Mouse (Mus musculus): ENCODE results near the gene Naip6.
"Not testable (repeated sequence)": the region's sequence is repeated elsewhere in the genome, so short reads cannot be mapped to it uniquely, and the experiment has no call there.

The Naip6 gene

GRCm38 (mm10) chr13:100317256-100317893, at the start of gene Naip6:
Naip6 (minus strand) TSS chr13:100317674.
- not testable (repeated sequence) for DNase-seq (ENCODE audit: low spot score in 2 of 2)

GRCm38 (mm10) chr13:100352315-100352714, 34.8 kb upstream of the Naip6 start:
- DNase-seq (ENCODE audit: low spot score in 2 of 2) = not testable (repeated sequence)

GRCm38 (mm10) chr13:100349510-100350173, 32.2 kb upstream of the Naip6 start:
- not testable (repeated sequence) for DNase-seq (ENCODE audit: low spot score in 2 of 2)

- DNase-seq (ENCODE audit: low spot score in 2 of 2) = no peak
These were observed 24.3 kb upstream of the Naip6 start for GRCm38 (mm10) chr13:100341822-100342221.

GRCm38 (mm10) chr13:100331728-100332127, 14.3 kb upstream of the Naip6 start:
- DNase-seq (ENCODE audit: low spot score in 2 of 2) = not testable (repeated sequence)

- DNase-seq (ENCODE audit: low spot score in 2 of 2) = not testable (repeated sequence)
These were observed 11.4 kb upstream of the Naip6 start for GRCm38 (mm10) chr13:100328899-100329298.

GRCm38 (mm10) chr13:100328029-100328428, 10.6 kb upstream of the Naip6 start:
- DNase-seq (ENCODE audit: low spot score in 2 of 2) = not testable (repeated sequence)

- not testable (repeated sequence) for DNase-seq (ENCODE audit: low spot score in 2 of 2)
These were observed 4.9 kb upstream of the Naip6 start for GRCm38 (mm10) chr13:100322266-100322837.

GRCm38 (mm10) chr13:100284611-100285010, 32.9 kb downstream of the Naip6 start:
- no peak for DNase-seq (ENCODE audit: low spot score in 2 of 2)

- not testable (repeated sequence) for DNase-seq (ENCODE audit: low spot score in 2 of 2)
These were observed 45.9 kb downstream of the Naip6 start for GRCm38 (mm10) chr13:100271474-100272132.

- DNase-seq (ENCODE audit: low spot score in 2 of 2) = not testable (repeated sequence)
These were observed 60.5 kb downstream of the Naip6 start for GRCm38 (mm10) chr13:100256996-100257395.

GRCm38 (mm10) chr13:100255925-100256324, 61.5 kb downstream of the Naip6 start:
- DNase-seq (ENCODE audit: low spot score in 2 of 2) = not testable (repeated sequence)

- DNase-seq (ENCODE audit: low spot score in 2 of 2) = not testable (repeated sequence)
These were observed 65.6 kb downstream of the Naip6 start for GRCm38 (mm10) chr13:100251897-100252296.

- not testable (repeated sequence) for DNase-seq (ENCODE audit: low spot score in 2 of 2)
These were observed 70.5 kb downstream of the Naip6 start for GRCm38 (mm10) chr13:100246896-100247519.

- not testable (repeated sequence) for DNase-seq (ENCODE audit: low spot score in 2 of 2)
These were observed 71.3 kb downstream of the Naip6 start, which contains the start of gene Naip5 for GRCm38 (mm10) chr13:100246223-100246622. Naip5 (minus strand) TSS chr13:100246323.

GRCm38 (mm10) chr13:100243702-100244101, 73.8 kb downstream of the Naip6 start:
- no peak for DNase-seq (ENCODE audit: low spot score in 2 of 2)

Measured in urinary bladder, postnatal 36 days (tissue).